Mouse (Mus musculus): Measurements from ENCODE around the gene Sos1. TPM values are rescaled to one million over a fixed set of nuclear protein-coding genes. Genes with fewer than 3 reads are reported as not detected.
A peak's percentile ranks its signal among the peaks of the same experiment; 100 is the strongest.

The Sos1 gene
- 7.2 and 7.3 TPM in 2 replicates for polyA plus RNA-seq (2015; fragmentation: Nextera tagmentation; extraction: Ambion mirVana)

- H3K9ac ChIP-seq (replicated peaks), result peak within 1 kb of the TSS; percentile 98
- WGBS, result under 1% methylated on average over 68 of the region's 90 CpGs
- peak within 1 kb of the TSS; percentile 68 for H3K4me2 ChIP-seq (replicated peaks)
- H3K4me3 ChIP-seq (replicated peaks), result peak within 1 kb of the TSS; percentile 98
- H3K27me3 ChIP-seq, result no peaks in the 10 kb centered on the region
- no peaks in the 10 kb centered on the region for H3K9me3 ChIP-seq
- peaks cover 37% of the 10 kb centered on the region for H3K4me1 ChIP-seq (replicated peaks)
- H3K36me3 ChIP-seq, result peaks cover 7% of the 10 kb centered on the region; the same call in 1 of the 2 replicates
- peak; percentile 84 for ATAC-seq
- H3K27ac ChIP-seq, result peak within 1 kb of the TSS; percentile 98
These were observed at the start of gene Sos1 for GRCm38 (mm10) chr17:80480031-80480854. Gene Sos1 (minus strand): TSS chr17:80480453.

DNA sequence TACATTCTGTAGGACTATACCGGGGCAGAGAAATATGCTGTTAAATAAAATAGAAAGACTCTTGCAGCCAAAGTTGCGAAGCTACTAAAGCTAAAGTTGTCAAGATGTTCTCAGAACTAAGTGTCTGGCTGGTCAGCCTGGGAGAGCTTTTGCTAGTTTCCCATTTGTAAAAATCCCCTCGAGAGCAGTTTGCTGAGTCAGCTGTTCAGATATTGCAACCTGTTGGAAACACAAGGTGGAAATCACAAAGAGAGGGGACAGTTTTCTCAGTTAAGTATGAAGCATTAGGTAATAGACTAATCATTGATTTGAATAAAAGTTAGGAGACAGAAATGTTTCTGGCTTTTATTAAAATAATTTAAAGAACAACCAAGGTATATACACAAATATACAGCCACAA lies 43.0 kb upstream of the Sos1 start:
- H3K9me3 ChIP-seq, result no peaks in the 10 kb centered on the region
- H3K4me2 ChIP-seq (replicated peaks), result no peak overlapping the region
- H3K27ac ChIP-seq, result no peak overlapping the region
- WGBS, result 87% methylated on average over 3 of the region's 3 CpGs
- H3K4me3 ChIP-seq (replicated peaks), result no peak overlapping the region
- no peaks in the 10 kb centered on the region for H3K4me1 ChIP-seq (replicated peaks)
- no peak overlapping the region for H3K9ac ChIP-seq (replicated peaks)
- no peaks in the 10 kb centered on the region for H3K27me3 ChIP-seq
- no peak for ATAC-seq
- H3K36me3 ChIP-seq, result no peaks in the 10 kb centered on the region

DNA sequence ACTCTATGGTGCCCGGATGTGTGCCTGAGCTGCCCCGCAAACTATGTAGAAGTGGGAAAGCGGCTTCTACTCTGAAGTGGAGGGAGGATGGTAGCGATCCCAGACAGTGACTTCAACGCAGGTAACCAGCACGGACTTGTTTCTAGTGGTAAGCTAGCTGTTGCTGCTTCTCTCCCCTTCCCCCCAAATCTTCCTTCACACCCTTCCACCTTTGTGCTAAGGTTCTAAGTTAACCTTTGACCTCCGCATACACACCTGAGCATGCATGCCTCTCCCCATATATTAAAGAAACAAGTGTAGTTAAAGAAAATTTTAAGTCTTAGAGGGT lies 41.9 kb upstream of the Sos1 start:
- 40% methylated on average over 7 of the region's 7 CpGs for WGBS
- H3K36me3 ChIP-seq, result no peaks in the 10 kb centered on the region
- no peaks in the 10 kb centered on the region for H3K4me1 ChIP-seq (replicated peaks)
- no peak overlapping the region for H3K9ac ChIP-seq (replicated peaks)
- H3K9me3 ChIP-seq, result no peaks in the 10 kb centered on the region
- H3K27ac ChIP-seq, result no peak overlapping the region
- no peak overlapping the region for H3K4me2 ChIP-seq (replicated peaks)
- H3K27me3 ChIP-seq, result no peaks in the 10 kb centered on the region
- H3K4me3 ChIP-seq (replicated peaks), result no peak overlapping the region
- ATAC-seq, result no peak

- Histone ChIP-seq H3K4me1 (replicated peaks) (no peaks in the 10 kb centered on the region), H3K9ac (replicated peaks) (no peak overlapping the region), H3K4me3 (replicated peaks) (no peak overlapping the region), H3K9me3 (no peaks in the 10 kb centered on the region), H3K27ac (no peak overlapping the region), H3K27me3 (no peaks in the 10 kb centered on the region), H3K4me2 (replicated peaks) (no peak overlapping the region), H3K36me3 (no peaks in the 10 kb centered on the region)
- WGBS, result 15% methylated on average over 4 of the region's 4 CpGs
- ATAC-seq, result no peak
These were observed 41.4 kb upstream of the Sos1 start for GRCm38 (mm10) chr17:80521521-80522228.

DNA sequence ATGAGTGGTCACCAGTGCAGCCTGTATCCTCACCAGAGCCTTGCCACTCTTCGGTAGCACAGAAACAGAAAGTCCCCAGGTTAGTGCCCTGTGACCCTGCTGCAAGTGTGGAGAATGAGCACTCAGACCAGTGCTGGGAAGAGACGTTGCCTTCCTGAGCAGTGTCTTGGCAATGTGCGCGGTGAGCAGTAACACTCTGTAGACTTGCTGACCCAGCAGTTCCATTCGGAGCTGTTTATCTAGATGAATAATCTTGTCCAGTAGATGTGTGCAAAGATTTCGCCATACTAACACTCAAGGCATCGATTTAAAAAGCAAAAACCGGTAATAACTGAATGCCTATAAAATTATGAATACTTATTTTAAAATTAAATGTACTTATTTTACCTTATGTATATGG lies 40.3 kb upstream of the Sos1 start:
- no peak overlapping the region for H3K4me3 ChIP-seq (replicated peaks)
- WGBS, result 86% methylated on average over 8 of the region's 8 CpGs

DNA sequence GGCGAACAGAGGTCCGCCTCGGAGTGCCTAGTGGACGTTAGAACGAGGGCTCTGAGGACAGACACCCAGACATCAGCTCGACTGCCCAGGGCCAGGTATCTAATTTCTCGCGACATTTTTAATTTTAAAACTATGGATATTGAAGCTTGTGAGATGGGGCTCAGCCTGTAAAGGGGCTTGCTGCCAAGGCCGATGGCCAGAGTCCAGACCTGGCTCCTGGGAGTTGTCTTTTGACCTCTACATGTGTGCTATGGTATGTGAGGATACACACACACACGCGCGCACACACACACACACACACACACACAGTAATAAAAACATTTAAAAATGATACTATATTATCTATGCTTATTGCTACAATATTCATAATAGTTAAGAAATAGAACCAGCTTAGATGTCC lies 38.6 kb upstream of the Sos1 start:
- H3K4me1 ChIP-seq (replicated peaks), result no peaks in the 10 kb centered on the region
- no peak overlapping the region for H3K27ac ChIP-seq
- no peaks in the 10 kb centered on the region for H3K27me3 ChIP-seq
- 97% methylated on average over 12 of the region's 12 CpGs for WGBS
- H3K9me3 ChIP-seq, result no peaks in the 10 kb centered on the region
- H3K36me3 ChIP-seq, result no peaks in the 10 kb centered on the region
- no peak for ATAC-seq
- H3K4me2 ChIP-seq (replicated peaks), result no peak overlapping the region
- no peak overlapping the region for H3K9ac ChIP-seq (replicated peaks)
- H3K4me3 ChIP-seq (replicated peaks), result no peak overlapping the region

More for the DNA sequence above, 40.3 kb upstream of the Sos1 start:
- no peak for ATAC-seq
- H3K27ac ChIP-seq, result no peak overlapping the region
- H3K27me3 ChIP-seq, result no peaks in the 10 kb centered on the region
- no peak overlapping the region for H3K9ac ChIP-seq (replicated peaks)
- no peak overlapping the region for H3K4me2 ChIP-seq (replicated peaks)
- H3K4me1 ChIP-seq (replicated peaks), result no peaks in the 10 kb centered on the region
- no peaks in the 10 kb centered on the region for H3K36me3 ChIP-seq
- no peaks in the 10 kb centered on the region for H3K9me3 ChIP-seq

DNA sequence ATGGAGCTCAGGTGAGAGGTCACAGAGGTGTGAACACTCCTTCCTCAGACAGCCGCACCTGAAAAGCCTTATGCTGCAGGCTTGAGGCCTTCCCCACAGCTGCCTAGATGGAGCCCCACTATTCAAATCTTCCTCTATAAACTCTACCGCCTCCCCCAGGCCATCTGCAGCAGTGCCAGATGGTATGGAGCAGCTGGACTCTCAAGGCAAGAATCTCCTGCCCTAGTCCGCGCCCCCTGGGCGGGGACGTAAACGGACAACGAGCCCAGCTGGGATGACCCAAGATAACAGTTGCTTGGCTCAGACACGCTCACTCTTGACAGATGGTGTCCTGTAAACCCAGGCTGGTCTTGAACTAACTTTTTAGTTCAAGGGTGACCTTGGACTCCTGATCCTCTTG lies 37.0 kb upstream of the Sos1 start:
- H3K9me3 ChIP-seq, result no peaks in the 10 kb centered on the region
- H3K27ac ChIP-seq, result no peak overlapping the region
- H3K4me2 ChIP-seq (replicated peaks), result no peak overlapping the region
- no peaks in the 10 kb centered on the region for H3K36me3 ChIP-seq
- ATAC-seq, result no peak
- H3K27me3 ChIP-seq, result no peaks in the 10 kb centered on the region
- no peak overlapping the region for H3K4me3 ChIP-seq (replicated peaks)
- WGBS, result 82% methylated on average over 9 of the region's 9 CpGs
- no peaks in the 10 kb centered on the region for H3K4me1 ChIP-seq (replicated peaks)
- no peak overlapping the region for H3K9ac ChIP-seq (replicated peaks)

DNA sequence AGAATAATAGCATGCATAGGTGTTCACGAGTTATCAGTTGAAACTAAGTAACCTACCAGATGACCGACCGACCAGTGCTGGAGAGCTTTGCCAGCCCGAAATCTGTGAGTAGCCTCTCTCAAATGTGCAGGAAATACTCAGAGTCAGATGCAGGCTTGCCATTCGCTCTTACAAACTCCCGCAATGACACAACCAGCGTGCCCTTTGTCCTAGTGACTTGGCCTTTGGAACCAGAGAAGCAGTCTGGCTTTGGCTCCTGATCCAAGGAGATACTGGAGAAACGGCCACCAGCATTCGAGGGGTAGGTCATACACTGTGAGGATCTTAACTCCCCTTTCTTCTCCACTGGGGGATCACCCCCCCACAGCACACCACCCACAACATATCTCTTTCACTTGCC lies 35.7 kb upstream of the Sos1 start:
- 90% methylated on average over 9 of the region's 9 CpGs for WGBS
- no peak overlapping the region for H3K4me2 ChIP-seq (replicated peaks)
- no peaks in the 10 kb centered on the region for H3K36me3 ChIP-seq
- no peaks in the 10 kb centered on the region for H3K4me1 ChIP-seq (replicated peaks)
- no peak overlapping the region for H3K4me3 ChIP-seq (replicated peaks)
- no peak overlapping the region for H3K27ac ChIP-seq
- ATAC-seq, result no peak
- no peaks in the 10 kb centered on the region for H3K9me3 ChIP-seq
- no peaks in the 10 kb centered on the region for H3K27me3 ChIP-seq
- H3K9ac ChIP-seq (replicated peaks), result no peak overlapping the region

DNA sequence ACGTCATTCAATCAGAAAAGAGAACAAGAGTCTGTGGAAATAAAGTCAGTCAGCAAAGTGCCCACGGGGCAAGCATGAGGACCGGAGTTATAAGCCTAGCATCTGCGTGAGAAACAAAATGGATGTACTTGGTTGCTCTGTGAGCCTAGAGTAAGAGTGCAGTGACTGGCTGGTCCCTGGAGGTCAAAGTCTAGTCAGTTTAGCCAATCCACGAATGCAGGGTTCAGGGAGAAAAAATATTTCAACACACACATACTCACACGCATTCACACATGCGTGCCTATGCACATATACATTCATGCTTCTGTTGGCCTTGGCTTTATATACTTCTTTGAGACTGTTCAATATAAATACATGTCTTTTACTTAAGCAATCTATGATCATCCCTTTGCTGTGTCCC lies 35.3 kb upstream of the Sos1 start:
- no peak overlapping the region for H3K27ac ChIP-seq
- no peak overlapping the region for H3K9ac ChIP-seq (replicated peaks)
- no peaks in the 10 kb centered on the region for H3K9me3 ChIP-seq
- H3K4me3 ChIP-seq (replicated peaks), result no peak overlapping the region
- H3K4me2 ChIP-seq (replicated peaks), result no peak overlapping the region
- WGBS, result 94% methylated on average over 7 of the region's 7 CpGs
- no peaks in the 10 kb centered on the region for H3K4me1 ChIP-seq (replicated peaks)
- H3K36me3 ChIP-seq, result no peaks in the 10 kb centered on the region
- H3K27me3 ChIP-seq, result no peaks in the 10 kb centered on the region
- no peak for ATAC-seq

GRCm38 (mm10) chr17:80513766-80514165 lies 33.5 kb upstream of the Sos1 start:
- H3K4me3 ChIP-seq (replicated peaks), result no peak overlapping the region
- no peak overlapping the region for H3K9ac ChIP-seq (replicated peaks)
- WGBS, result 90% methylated on average over 8 of the region's 8 CpGs

DNA sequence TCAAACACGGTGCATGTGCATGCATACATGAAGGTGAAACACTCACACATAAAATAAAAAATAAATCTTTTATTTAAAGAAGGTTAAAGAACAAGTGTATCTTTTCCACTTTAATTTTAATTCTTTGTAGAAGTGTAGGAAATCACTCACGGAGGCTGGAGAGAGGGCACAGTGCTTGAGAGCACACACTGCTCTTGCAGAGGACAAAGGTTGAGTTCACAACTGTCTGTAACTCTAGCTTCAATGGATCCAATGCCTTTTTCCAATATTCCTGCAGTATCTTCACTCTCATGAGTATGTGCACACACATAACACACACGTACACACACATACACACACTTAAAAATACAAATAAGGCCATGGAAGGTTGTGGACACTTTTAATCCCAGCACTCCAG lies 30.2 kb upstream of the Sos1 start:
- Histone ChIP-seq H3K4me3 (replicated peaks) (no peak overlapping the region), H3K4me2 (replicated peaks) (no peak overlapping the region), H3K9ac (replicated peaks) (no peak overlapping the region), H3K9me3 (no peaks in the 10 kb centered on the region), H3K4me1 (replicated peaks) (no peaks in the 10 kb centered on the region), H3K27ac (no peak overlapping the region), H3K36me3 (no peaks in the 10 kb centered on the region), H3K27me3 (no peaks in the 10 kb centered on the region)
- 83% methylated on average over 3 of the region's 3 CpGs for WGBS
- no peak for ATAC-seq

More at GRCm38 (mm10) chr17:80513766-80514165, 33.5 kb upstream of the Sos1 start:
- no peaks in the 10 kb centered on the region for H3K36me3 ChIP-seq
- H3K27me3 ChIP-seq, result no peaks in the 10 kb centered on the region
- no peaks in the 10 kb centered on the region for H3K9me3 ChIP-seq
- H3K27ac ChIP-seq, result no peak overlapping the region
- H3K4me2 ChIP-seq (replicated peaks), result no peak overlapping the region
- ATAC-seq, result no peak
- no peaks in the 10 kb centered on the region for H3K4me1 ChIP-seq (replicated peaks)

DNA sequence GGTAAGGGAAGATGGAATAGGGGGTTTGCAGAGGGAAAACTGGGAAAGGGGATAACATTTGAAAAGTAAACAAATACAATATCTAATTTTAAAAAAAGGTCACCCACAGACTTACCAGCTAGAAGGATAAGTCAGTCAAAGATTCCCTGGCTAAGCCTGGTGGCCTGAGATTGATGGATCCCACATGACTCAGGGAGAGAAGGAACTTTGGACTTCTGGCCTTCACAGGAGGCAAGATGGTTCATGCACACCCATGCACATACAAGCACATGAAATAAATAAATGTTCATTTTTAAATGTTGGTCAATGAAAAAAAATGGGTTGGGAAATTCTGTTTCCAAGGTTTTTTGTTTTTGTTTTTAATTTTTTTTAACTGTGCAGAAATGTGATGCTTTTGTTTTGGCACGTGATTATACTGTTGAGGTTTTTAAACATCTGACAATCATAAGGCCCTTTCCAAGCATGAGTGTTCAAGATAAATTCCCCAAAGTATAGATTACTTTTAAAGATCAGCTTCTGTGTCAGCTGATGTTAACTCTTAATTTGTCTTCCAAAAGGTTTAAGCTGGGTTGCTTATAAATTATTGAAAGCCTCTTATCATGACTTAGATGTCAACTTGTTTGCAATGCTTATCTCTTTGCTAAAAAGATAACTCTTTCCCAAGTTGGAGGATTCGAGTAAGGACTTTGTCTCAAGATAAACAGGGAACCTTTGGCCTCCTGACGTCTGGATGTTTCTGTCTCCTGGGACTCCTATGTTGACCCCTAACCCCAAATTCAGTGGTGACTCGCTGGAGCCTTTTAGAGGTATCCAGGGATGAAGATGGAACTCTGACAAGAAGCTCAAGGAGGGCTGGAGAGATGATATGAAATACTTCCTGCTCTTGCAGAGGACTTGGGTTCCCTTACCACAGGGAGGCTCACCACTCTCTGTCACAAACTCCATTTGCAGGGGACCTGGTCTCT lies 29.5 kb upstream of the Sos1 start:
- H3K4me2 ChIP-seq (replicated peaks), result no peak overlapping the region
- no peaks in the 10 kb centered on the region for H3K36me3 ChIP-seq
- no peaks in the 10 kb centered on the region for H3K9me3 ChIP-seq
- ATAC-seq, result no peak
- H3K27me3 ChIP-seq, result no peaks in the 10 kb centered on the region
- no peak overlapping the region for H3K27ac ChIP-seq
- 62% methylated on average over 4 of the region's 4 CpGs for WGBS
- H3K9ac ChIP-seq (replicated peaks), result no peak overlapping the region
- H3K4me3 ChIP-seq (replicated peaks), result no peak overlapping the region
- no peaks in the 10 kb centered on the region for H3K4me1 ChIP-seq (replicated peaks)

Data from midbrain, embryonic 13.5 days (tissue).